Mouse (Mus musculus): ENCODE data around the gene Ifit1. TPM values are rescaled to one million over a fixed set of nuclear protein-coding genes. Genes with fewer than 3 reads are reported as not detected.

Ifit1 gene
- total RNA-seq (2023), result 2.2 and 7.9 TPM in 2 replicates

DNA sequence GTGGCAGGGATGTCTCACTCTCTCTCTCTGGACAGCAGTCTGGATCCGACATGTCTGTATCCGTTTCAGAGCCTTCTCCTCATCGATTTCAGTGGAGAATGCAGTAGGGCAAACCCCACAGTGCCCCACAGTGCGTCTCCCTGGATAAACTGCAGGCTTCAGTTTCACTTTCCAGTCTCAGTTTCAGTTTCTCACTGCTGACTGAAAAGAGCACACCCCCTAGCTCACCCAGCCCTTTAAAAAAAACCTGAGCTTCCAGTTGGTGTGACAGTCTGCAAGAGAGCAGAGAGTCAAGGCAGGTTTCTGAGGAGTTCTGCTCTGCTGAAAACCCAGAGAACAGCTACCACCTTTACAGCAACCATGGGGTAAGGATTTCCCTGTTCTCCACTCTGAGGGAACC, at the start of gene Ifit1, which contains the start of gene Ifit1bl2:
TSS of gene Ifit1 (plus strand) at position 249 of the 400 bp plus-strand sequence.
TSS of gene Ifit1bl2 (minus strand) at position 121 of the 400 bp plus-strand sequence.

DNA sequence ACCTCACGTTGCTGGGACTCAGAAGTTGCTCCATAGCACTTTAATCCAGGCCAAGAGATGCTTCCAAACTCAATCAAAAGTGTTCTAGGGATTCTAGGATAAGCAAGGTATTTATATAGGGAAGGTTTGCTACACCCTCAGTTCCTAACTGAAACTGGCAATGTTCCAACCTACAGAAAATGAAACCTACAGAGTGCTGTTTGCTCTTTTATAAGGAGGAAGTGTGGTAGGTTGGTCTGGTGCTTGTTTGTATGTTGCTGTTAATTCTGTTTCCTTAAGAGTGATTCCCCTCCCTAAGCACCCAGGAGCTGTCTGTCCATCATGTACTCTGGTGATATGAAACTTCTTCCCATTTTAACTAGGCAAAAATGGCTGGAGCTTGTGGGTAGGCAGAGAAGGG, 38.8 kb upstream of the Ifit1 start, which contains the start of gene Ifit1bl1:
TSS of gene Ifit1bl1 (minus strand) at position 69 of the 400 bp plus-strand sequence.

DNA sequence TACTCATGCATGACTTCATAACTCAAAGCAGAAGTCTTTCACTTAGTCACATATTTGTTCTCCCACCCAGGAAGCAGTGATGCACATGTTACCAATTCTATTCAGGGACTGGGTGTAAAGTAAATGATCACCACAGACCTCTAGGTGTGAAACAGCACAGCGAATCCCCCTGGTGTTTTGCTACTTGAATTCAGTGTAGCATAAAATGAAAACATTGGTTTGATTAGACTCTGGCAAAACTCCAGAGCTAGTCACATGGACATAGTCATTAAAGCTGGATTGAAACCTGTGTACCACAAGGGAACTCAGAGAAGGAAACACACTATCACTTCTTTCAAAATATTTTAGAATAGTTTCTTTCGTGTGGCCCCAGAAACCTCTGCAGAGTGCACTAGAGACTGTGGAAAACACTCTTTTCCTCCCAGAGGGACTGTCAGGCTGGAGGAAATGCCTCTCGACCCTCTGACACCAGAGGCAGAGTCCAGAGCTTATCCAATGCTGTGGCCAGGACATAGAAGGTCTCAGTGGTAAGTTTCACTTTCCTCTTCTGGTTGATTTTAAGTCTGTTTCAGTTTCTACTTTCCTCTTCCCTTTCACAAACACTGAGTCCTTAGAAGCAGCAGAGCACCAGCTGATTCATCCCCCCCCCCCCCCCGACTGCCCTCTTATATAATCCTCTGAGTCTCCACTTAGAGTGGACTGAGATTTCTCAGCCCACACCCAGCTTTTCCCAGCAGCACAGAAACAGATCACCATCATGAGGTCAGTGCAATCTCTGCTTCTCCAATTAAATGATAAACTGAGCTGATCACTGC, 33.2 kb upstream of the Ifit1 start, which contains the start of gene Ifit3b:
TSS of gene Ifit3b (plus strand) at position 734 of the 815 bp plus-strand sequence.

Other genes starting within 250 kb of the Ifit1 start
- gene Ch25h, start 165.7 kb upstream of the Ifit1 start, total RNA-seq (2023), result not detected in 2 replicates
- 54.6 and 68.1 TPM in 2 replicates for gene Lipa, start 113.4 kb upstream of the Ifit1 start, total RNA-seq (2023)
- gene Ifit2, start 90.2 kb upstream of the Ifit1 start, total RNA-seq (2023), result 3.1 and 5.1 TPM in 2 replicates
- 4.7 and 15.4 TPM in 2 replicates for gene Ifit3, start 57.3 kb upstream of the Ifit1 start, total RNA-seq (2023)
- gene Ifit1bl1, start 38.9 kb upstream of the Ifit1 start, total RNA-seq (2023), result 0.69 and 1.00 TPM in 2 replicates
- 1.6 and 5.9 TPM in 2 replicates for gene Ifit3b, start 32.9 kb upstream of the Ifit1 start, total RNA-seq (2023)
- 11.5 and 12.0 TPM in 2 replicates for gene Ifit1bl2, start 128 bp upstream of the Ifit1 start, total RNA-seq (2023)
- not detected in 2 replicates for gene Slc16a12, start 106.4 kb downstream of the Ifit1 start, total RNA-seq (2023)
- gene Pank1, start 238.6 kb downstream of the Ifit1 start, total RNA-seq (2023), result 1.2 and 1.3 TPM in 2 replicates

Data from neutrophil, adult 65 days (primary cell).